Mouse (Mus musculus): Measurements from ENCODE around the gene Psma5. TPM values are rescaled to one million over a fixed set of nuclear protein-coding genes. Genes with fewer than 3 reads are reported as not detected.

Psma5 gene
- polyA plus RNA-seq, 1 experiment, result 36.2 TPM

- no peaks in the 10 kb centered on the region for H3K36me3 ChIP-seq (ENCODE audit: control insufficient read depth, insufficient read depth, low read length)
- peaks cover 7% of the 10 kb centered on the region; the same call in 1 of the 2 replicates for H3K4me1 ChIP-seq (ENCODE audit: control insufficient read depth, insufficient read depth, insufficient read length, low read length)
- 77% methylated on average over 8 of the region's 8 CpGs for WGBS
- no peak overlapping the region for H3K27ac ChIP-seq (ENCODE audit: insufficient read depth, low read depth, low read length)
- H3K4me3 ChIP-seq (ENCODE audit: low read depth, low read length), result no peak overlapping the region
- H3K27me3 ChIP-seq (ENCODE audit: control insufficient read depth, insufficient read depth, low read length), result no peaks in the 10 kb centered on the region
- TF ChIP-seq CTCF (IDR thresholded peaks at IDR 0.05; ENCODE audit: extremely low read depth, insufficient read length, insufficient replicate concordance, low read depth, low read length) (no peak), POLR2A (IDR thresholded peaks at IDR 0.05; ENCODE audit: low read depth, low read length) (no peak)
These were observed 44.3 kb upstream of the Psma5 start for GRCm38 (mm10) chr3:108212406-108212805.

- Histone ChIP-seq H3K27ac (ENCODE audit: insufficient read depth, low read depth, low read length) (no peak overlapping the region), H3K36me3 (ENCODE audit: control insufficient read depth, insufficient read depth, low read length) (no peaks in the 10 kb centered on the region), H3K4me1 (ENCODE audit: control insufficient read depth, insufficient read depth, insufficient read length, low read length) (peaks cover 3% of the 10 kb centered on the region; the same call in 1 of the 2 replicates), H3K4me3 (ENCODE audit: low read depth, low read length) (no peak overlapping the region), H3K27me3 (ENCODE audit: control insufficient read depth, insufficient read depth, low read length) (no peaks in the 10 kb centered on the region)
- TF ChIP-seq CTCF (IDR thresholded peaks at IDR 0.05; ENCODE audit: extremely low read depth, insufficient read length, insufficient replicate concordance, low read depth, low read length) (no peak), POLR2A (IDR thresholded peaks at IDR 0.05; ENCODE audit: low read depth, low read length) (no peak)
- 29% methylated on average over 5 of the region's 5 CpGs for WGBS
These were observed 42.0 kb upstream of the Psma5 start for GRCm38 (mm10) chr3:108214734-108215133.

DNA sequence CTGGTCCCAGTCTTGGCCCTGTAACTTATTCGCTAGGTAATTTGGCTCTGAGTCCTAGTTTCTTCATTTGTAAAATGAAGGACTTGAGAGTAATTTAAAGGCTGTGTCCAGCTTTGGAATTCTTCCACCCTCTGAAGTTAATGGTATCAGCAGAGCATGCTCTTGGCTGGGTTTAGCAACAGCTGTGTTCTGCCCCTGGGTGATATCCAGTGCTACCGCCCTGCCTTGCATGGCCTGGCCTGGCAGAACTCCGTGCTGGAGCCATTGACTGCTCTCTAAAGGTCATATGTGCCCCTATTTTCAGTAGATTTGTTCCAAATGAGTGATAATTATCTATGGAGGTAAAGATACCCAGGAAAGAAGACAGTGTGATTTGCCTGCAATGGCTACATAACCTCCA, 36.1 kb upstream of the Psma5 start:
- H3K27me3 ChIP-seq (ENCODE audit: control insufficient read depth, insufficient read depth, low read length), result peaks cover 1% of the 10 kb centered on the region; the same call in 1 of the 2 replicates
- no peaks in the 10 kb centered on the region for H3K36me3 ChIP-seq (ENCODE audit: control insufficient read depth, insufficient read depth, low read length)
- 85% methylated on average over 3 of the region's 3 CpGs for WGBS
- H3K4me3 ChIP-seq (ENCODE audit: low read depth, low read length), result no peak overlapping the region
- no peak overlapping the region for H3K27ac ChIP-seq (ENCODE audit: insufficient read depth, low read depth, low read length)
- no peaks in the 10 kb centered on the region for H3K4me1 ChIP-seq (ENCODE audit: control insufficient read depth, insufficient read depth, insufficient read length, low read length)
- no peak for TF ChIP-seq CTCF (IDR thresholded peaks at IDR 0.05; ENCODE audit: extremely low read depth, insufficient read length, insufficient replicate concordance, low read depth, low read length)

- peaks cover 11% of the 10 kb centered on the region; the same call in 1 of the 2 replicates for H3K27me3 ChIP-seq (ENCODE audit: control insufficient read depth, insufficient read depth, low read length)
- 2% methylated on average over 66 of the region's 67 CpGs for WGBS
These were observed 30.8 kb upstream of the Psma5 start for GRCm38 (mm10) chr3:108225711-108226557.

GRCm38 (mm10) chr3:108226558-108227350, 30.0 kb upstream of the Psma5 start, which contains the start of gene Sypl2:
Gene Sypl2, minus strand, starts transcription at chr3:108226648.
- Histone ChIP-seq H3K4me3 (ENCODE audit: low read depth, low read length) (peak within 1 kb of the TSS; percentile 59), H3K27ac (ENCODE audit: insufficient read depth, low read depth, low read length) (no peak within 1 kb of the TSS), H3K27me3 (ENCODE audit: control insufficient read depth, insufficient read depth, low read length) (peaks cover 11% of the 10 kb centered on the region; the same call in 1 of the 2 replicates), H3K4me1 (ENCODE audit: control insufficient read depth, insufficient read depth, insufficient read length, low read length) (no peaks in the 10 kb centered on the region; the same call in 1 of the 2 replicates), H3K36me3 (ENCODE audit: control insufficient read depth, insufficient read depth, low read length) (no peaks in the 10 kb centered on the region)
- TF ChIP-seq POLR2A (IDR thresholded peaks at IDR 0.05; ENCODE audit: low read depth, low read length) (no peak), CTCF (IDR thresholded peaks at IDR 0.05; ENCODE audit: extremely low read depth, insufficient read length, insufficient replicate concordance, low read depth, low read length) (no peak)
- whole genome bisulfite sequencing, result 5% methylated on average over 44 of the region's 44 CpGs

More at GRCm38 (mm10) chr3:108225711-108226557, 30.8 kb upstream of the Psma5 start:
- Histone ChIP-seq H3K4me3 (ENCODE audit: low read depth, low read length) (peak overlapping the region; percentile 59), H3K36me3 (ENCODE audit: control insufficient read depth, insufficient read depth, low read length) (no peaks in the 10 kb centered on the region), H3K27ac (ENCODE audit: insufficient read depth, low read depth, low read length) (no peak overlapping the region), H3K4me1 (ENCODE audit: control insufficient read depth, insufficient read depth, insufficient read length, low read length) (no peaks in the 10 kb centered on the region; the same call in 1 of the 2 replicates)
- TF ChIP-seq CTCF (IDR thresholded peaks at IDR 0.05; ENCODE audit: extremely low read depth, insufficient read length, insufficient replicate concordance, low read depth, low read length), result no peak
- no peak for TF ChIP-seq POLR2A (IDR thresholded peaks at IDR 0.05; ENCODE audit: low read depth, low read length)

GRCm38 (mm10) chr3:108227521-108227920, 29.2 kb upstream of the Psma5 start:
- TF ChIP-seq POLR2A (IDR thresholded peaks at IDR 0.05; ENCODE audit: low read depth, low read length), result no peak
- no peak for TF ChIP-seq CTCF (IDR thresholded peaks at IDR 0.05; ENCODE audit: extremely low read depth, insufficient read length, insufficient replicate concordance, low read depth, low read length)
- Histone ChIP-seq H3K4me1 (ENCODE audit: control insufficient read depth, insufficient read depth, insufficient read length, low read length) (no peaks in the 10 kb centered on the region; the same call in 1 of the 2 replicates), H3K36me3 (ENCODE audit: control insufficient read depth, insufficient read depth, low read length) (no peaks in the 10 kb centered on the region), H3K4me3 (ENCODE audit: low read depth, low read length) (no peak overlapping the region), H3K27me3 (ENCODE audit: control insufficient read depth, insufficient read depth, low read length) (peaks cover 11% of the 10 kb centered on the region; the same call in 1 of the 2 replicates), H3K27ac (ENCODE audit: insufficient read depth, low read depth, low read length) (no peak overlapping the region)
- 67% methylated on average over 2 of the region's 2 CpGs for WGBS
